Mouse (Mus musculus) heart, postnatal 36 days (tissue): ENCODE measurements around the gene Eea1. TPM values are rescaled to one million over a fixed set of nuclear protein-coding genes. Genes with fewer than 3 reads are reported as not detected.
"Not testable (repeated sequence)": the region's sequence is repeated elsewhere in the genome, so short reads cannot be mapped to it uniquely, and the experiment has no call there.

ENCODE experiments used
- DNase-seq, 2 experiments: peaks; one replicate each; pipeline ENCODE4 v3.0.0; 2021 to 2022
- intact Hi-C: fragments of 180-260 bp; cut with DNase I; formaldehyde crosslinking; loops from one replicate; pipeline ENCODE4 v1.15.1; 2025
- total RNA-seq, 2 experiments: library from RNA; stranded (reverse); gene quantifications; 2 replicates each; pipeline ENCODE4 v1.2.3; 2021

Gene Eea1
- 10 to 100 TPM; 31.4 to 36.0 TPM for total RNA-seq

DNA sequence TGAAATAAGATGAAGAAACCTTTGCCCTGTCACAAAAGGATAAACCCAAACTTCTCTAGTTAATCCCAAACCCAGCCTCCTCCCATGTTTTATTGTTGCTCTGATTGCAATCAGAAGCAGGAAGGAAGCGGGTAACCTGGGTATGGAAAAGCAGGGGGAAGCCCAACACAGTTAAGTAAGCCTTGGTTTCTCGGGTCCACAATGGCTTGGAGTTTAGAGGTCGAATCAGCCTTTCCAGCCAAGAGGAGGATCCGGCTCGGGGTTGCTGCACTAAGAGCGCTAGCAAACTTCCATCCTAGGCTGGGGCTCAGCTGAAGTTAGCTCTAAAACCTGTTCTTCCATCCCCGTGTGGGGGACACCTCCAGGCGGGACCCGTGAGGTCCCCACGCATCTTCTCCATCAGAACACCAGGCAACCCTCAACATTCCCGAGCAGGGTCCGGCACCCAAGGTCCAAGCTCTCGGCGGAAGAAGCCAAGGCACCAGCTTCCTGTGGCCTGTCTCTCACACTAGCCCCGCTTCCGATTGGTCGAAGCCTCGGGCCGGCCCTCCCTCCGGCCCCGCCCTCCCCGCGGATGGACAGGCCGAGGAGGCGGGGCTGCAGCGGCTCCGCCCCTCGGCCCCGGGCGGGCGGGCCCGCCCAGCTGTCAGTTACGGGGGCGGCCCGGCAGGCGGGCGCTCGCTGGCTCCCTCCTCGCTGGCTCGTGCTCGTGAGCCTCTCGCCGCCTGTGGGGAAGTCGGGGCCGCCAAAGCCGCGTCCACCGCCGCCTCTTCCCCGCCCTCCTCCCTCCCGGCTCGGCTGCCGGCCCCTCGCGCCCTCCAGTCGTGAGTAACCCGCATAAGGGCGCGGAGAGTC, at the start of gene Eea1:
Gene Eea1 (plus strand): TSS at position 605 of the 855 bp plus-strand sequence.
- intact Hi-C loops: loop anchor here (2.0 to 5.0 kb wide), 2 partner anchors 31 to 87 kb away; no protein-coding TSS in a partner anchor
- DNase-seq: peak; percentile 87 to 89

DNA sequence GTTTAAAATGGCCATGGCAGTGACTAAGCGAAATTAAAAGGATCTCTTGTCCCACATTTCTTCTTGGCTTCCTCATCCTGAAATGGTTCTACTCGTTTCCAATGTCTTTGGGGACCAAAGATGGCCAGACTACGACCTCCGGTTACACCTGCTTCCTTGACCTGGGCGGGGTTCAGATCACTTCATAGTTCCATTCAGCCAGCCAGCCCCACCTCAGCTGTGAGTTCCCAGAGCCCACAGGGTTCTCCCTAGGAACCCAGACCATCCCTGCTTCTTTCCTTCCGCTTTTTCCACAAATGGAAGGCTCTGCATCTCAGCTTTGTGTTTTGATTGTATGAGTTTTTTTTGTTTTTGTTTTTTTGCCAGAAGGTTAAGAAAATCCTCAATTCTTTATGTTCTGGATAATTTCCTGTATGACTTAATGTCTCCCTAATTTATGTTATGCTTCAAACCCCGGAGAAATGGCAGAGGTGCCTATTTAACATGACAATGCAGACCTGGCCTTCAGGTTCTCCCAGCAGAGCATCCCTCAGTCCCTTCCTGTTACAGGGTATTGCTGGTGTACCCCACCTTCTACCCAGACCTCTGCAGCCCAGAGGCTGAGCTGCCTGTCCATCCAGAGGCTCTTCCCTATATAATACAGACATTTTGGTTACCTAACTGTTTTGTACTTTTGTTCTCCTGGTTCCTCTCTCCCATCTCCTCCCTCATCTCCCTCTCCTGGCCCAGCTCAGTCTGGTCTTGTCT, 49.1 kb upstream of the Eea1 start:
- no peak for DNase-seq
- intact Hi-C loops: loop anchor here (10.0 kb wide), 2 partner anchors 807 to 897 kb away; no protein-coding TSS in a partner anchor

DNA sequence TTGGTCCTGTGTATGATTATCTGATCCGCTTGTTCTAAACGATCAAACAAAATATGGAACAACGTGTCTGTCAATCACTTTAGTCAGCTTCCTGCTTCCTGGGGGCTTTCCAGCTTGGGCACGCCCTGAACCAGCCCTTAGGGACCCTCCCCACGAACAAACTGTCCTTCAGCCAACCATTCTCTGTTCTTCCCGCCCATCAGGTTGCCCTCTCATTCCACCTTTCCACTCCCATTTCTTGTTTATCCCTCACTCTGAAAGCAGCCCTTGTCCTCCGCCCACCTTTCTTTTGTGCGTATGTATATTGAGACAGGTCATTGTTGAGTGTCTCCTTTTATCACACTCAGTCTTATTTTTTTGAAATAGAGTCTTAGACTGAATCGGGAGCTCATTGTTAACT, 48.3 kb upstream of the Eea1 start:
- intact Hi-C loops: loop anchor here (10.0 kb wide), 2 partner anchors 807 to 897 kb away; no protein-coding TSS in a partner anchor
- no peak for DNase-seq

DNA sequence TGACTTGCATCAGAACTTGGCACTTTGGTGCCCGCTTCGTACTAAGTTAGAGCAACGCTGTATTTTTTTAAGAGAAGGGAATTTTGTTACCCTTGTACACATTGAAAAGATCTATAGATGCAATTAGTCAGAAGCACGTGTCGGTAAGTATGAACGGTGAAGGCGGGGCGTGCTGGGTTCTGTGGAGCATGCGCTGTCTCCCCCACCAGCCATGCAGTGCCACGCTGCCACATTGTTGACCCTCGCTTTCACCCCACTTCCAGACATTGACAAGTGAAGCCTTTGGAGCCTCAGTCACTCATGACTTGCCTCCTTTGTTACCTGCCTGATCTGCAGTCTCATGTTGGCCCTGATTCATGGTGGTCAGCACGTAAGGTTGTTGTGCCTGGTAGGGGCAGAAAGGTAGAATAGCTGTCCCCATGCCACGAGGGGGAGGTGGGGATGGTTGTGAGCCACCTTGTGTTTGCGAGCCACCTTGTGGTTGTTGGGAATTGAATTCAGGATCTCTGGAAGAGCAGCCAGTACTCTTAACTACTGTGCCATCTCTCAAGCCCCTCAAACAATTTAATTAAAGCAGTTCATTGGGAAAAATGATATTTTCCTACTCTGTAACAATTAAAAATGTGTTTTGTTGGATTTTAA, 47.0 kb upstream of the Eea1 start:
- no peak for DNase-seq
- intact Hi-C loops: loop anchor here (10.0 kb wide), 2 partner anchors 809 to 899 kb away; no protein-coding TSS in a partner anchor

DNA sequence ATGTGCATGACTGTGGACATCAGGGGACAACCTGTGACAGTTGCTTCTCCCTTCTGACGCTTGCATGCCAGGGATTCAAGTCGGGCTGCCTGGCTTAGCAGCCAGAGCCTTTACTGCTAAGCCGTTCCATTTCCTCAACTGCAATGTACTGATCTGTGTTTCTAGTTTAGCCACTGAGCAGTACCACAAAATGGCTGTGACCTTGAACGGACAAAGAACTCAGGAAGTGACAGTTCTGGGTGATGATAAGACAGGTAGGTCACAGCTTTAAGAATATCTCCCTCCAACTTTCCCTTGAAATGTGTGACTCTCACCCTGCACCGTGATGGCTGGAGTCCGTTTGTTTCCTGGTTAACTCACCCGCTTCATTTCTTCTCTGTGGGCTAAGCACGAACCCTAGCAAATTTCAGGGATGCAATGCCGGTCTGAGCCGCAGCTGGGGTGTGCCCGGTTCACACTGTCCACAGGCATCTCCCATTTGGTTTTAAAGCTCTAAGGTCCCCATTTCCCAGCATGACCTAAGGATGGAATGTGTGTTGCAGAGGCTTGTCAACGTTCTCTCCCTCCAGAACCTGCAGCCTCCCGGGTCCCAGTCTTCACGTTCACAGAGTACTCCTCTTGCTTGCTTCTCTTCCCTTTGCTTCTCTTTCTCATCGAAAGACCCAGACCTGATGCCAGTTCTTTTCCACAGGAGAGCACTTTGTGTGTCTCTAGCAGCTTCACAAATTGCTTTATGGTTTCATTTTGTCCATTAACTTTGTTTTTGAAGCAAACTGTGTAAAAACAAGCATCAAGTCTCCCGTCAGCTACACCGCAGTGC, 46.2 kb upstream of the Eea1 start:
- peak; percentile 21 to 63 for DNase-seq
- intact Hi-C loops: loop anchor here (1.0 to 10.0 kb wide), 5 partner anchors 29 to 899 kb away; no protein-coding TSS in a partner anchor

DNA sequence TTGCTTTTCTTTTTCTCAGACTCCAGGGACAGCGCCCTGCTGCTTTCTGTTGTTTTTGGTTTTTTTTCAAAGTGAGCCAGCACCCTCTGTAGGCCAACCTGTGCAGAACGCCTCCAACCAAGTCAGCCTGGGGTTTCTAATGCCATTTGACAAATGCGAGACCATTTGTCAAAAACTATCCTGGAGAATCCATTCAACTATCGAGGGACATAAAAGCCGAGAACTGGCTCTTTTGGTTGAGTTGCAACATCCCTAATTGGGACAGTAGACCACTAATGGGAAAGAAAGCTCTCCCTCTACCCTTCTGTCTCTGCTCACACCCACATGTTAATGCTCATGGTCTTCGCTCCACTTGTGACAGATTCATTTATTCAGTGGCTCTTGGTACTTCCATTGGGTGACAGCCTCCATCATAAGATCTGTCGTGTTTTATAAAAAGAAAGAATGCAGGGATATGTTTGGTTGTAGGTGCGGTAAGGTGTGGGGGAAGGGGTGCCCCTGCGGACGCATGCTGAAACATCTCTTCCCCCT, 45.5 kb upstream of the Eea1 start:
- intact Hi-C loops: loop anchor here (1.0 to 10.0 kb wide), 6 partner anchors 30 to 900 kb away; partner anchors contain the start of gene Mrpl42
- DNase-seq: peak in 1 of 2 experiments; percentile 58

DNA sequence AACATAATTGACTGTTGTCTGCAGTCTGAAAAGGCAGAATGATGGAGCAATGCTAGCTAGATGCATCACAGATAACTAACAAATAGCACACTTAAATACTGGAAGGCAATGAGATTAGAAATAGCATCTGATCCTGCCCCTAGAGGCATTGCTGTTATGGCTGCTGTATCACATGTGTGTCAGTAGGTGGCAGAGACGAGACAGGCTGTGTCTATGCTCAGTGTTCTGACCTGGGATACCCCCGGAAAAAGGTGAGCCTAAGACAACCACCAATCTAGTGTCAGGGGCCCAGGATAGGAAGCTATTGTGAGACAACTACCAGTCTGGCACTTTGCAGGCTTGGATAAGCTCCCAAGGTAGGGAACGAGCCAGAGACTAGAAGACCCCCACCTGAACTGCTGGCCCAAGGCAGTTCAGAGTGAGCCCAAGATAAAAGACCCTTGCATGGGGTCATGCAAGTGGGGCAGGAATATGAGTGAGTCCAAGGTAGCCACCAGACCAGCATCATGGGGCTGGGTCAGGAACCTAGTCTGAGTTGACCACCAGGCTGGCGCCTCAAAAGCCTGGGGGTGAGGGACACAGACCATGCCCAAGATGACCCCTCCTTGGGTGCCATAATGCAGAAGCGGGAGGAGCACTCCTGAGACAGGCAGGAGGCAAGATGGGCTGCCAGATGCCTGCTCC, 41.8 kb upstream of the Eea1 start:
- peak; percentile 12 to 14 for DNase-seq
- intact Hi-C loops: loop anchor here (1.0 to 10.0 kb wide), 5 partner anchors 135 to 904 kb away; partner anchors contain the start of gene Mrpl42

DNA sequence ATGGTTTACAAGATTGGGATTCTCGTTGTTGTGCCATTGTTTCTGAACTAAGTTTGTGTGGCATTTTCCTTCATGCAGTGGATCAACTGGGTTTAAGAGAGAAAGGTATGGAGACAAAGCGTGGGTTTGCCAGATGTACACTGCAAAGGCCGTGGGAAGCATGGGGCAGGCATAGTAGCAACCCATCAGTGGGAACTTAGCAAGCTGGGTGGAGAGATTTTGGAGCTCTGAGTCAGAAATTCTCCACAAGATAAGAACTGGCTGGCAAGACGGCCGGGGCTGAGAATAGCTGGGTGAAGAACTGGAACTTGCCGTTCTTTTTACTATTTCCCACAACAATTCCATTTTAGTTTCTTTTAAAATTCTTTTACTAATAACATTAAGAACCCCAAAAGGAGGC, 35.8 kb upstream of the Eea1 start:
- DNase-seq: no peak
- intact Hi-C loops: no loop called here

DNA sequence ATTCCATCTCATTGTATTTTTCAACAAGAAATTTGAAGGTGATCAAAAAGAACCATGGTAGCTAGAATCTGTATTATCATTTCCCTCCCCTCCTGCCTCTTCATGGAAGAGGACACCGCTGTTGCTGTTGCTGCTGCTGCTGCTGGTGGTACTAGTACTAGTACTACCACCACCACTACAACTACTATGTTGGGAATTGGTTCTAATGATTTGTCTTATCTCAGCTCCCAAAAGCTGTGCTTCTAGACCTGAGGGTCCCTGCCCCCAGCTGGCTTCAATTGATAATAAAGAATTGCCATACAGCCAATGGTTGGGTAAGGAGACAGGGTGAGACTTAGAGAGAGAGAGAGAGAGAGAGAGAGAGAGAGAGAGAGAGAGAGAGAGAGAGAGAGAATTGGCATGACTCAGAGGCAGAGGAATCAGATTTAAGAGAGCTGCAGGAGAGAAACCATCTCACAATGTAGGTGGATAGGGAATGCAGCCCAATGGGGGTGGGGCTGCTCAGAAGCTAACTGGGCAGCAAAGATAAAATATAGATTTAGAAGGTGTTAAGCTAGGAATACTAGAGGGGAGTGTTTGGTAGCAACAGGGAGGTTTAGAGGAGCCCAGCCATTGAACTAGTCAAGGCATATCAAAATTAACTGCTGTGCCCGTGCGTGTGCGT, 31.1 kb upstream of the Eea1 start:
- intact Hi-C loops: no loop called here
- DNase-seq: no peak

DNA sequence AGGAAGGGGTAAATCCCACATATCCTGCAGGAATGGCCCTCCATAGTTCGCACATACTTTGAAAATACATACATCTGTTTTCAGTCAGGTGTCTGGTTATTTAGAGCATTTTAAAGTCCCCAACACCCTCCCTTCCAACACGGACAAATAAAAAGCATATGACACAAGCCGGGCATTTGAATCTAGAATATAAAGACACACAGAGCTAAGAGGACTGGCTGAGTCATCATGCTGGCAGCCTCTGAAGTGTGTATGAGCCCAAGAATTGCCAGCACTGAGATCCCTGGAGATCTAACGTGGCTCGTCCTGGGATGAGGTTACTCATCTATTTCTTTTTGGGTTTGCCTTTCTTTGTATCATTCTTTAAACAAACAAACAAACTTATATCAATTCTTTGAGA, 29.4 kb upstream of the Eea1 start:
- intact Hi-C loops: no loop called here
- no peak for DNase-seq

DNA sequence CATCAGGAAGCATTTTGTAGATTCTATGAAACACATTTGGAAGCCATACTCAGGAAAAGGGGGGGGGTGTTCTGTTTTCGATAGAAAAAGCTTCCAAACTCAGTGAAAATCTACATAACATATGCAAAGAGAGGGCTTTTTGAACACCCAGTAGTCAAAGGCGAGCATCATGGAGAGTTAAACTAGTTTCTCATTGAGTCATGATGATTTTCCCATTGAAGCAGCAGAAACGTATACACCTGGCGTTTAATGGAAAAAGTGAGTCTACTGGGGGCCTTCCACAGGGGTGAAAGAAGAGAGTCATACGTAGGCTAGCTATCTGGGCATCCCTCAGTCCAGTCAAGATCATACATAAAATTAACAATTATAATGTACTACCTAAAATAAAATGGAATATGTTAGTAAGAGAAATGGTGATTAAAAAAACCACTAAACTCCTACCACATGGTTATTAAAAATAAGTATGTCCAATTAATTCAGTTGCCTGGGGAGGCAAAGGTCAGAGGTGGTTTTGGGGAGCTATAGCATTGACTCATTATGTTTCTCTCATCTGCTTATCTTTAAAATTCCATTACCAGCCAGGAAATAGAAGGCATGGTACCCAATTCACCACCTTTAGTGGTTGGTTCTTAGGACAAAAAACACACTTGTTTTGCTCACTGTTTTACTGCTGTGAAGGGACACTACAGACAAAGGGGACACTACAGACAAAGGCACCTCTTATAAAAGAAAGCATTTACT, 25.8 kb upstream of the Eea1 start:
- intact Hi-C loops: no loop called here
- DNase-seq: no peak

DNA sequence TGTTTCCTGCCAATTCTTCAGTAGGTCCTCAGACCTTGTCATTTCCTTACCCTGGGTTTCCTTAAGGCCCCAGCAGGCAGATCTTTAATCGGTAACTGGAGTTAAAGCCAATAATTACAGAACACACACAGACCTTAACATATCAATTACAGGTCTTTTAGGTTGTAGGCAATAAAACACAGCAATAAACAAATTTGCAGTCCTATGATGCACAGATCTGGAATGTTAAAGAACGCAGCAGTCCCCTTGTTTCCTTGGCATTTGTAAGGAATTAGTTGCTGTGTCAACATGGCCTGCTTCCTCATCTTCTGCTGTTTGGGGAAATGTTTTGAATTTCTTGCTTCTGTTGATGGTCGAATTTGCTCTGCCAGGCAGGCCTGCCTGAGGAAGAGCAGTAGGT, 21.7 kb upstream of the Eea1 start:
- no peak for DNase-seq
- intact Hi-C loops: no loop called here

DNA sequence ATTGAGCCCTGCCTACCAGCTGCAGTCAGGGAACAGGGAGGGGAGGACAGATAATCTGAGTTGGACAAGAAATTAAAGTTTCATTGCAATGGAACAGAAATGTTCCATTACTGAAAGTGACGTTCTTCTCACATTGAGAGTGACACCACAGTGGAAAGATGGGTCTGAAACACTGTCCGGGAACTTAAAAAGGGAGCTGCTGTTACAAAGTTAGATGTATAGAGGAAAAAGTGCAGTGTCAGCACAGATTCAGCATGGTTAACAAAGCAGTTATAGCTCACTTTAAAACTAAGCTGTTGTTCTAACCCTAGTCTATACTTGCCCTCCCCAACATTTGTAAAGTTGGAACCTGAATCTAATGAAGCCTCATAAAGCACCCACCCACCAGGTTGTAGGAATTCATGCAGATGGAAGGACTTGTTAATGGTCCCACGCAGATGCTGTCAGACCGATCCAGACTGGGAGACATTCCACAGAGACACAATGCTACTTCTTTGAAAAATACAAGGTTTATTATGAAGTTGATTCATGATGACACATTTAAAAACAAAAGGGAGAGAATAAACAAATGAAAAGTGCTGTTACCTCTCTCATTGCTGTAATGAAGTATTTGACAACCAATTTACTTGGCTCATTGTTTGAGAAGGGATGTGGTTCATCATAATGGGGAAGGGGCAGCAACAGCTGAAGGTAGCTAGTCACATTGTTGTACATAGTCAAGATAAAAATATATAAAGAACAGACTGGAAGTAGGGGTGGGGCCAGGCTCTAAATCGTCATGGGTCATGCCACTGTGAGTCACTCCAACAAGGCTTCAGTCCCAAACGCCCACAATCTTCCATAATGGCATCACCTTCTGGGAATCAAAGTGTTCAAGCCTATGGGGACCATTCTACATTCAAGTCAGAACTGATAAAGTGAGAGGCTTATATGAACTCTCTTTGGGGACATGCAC, 16.9 kb upstream of the Eea1 start:
- DNase-seq: no peak
- intact Hi-C loops: no loop called here

DNA sequence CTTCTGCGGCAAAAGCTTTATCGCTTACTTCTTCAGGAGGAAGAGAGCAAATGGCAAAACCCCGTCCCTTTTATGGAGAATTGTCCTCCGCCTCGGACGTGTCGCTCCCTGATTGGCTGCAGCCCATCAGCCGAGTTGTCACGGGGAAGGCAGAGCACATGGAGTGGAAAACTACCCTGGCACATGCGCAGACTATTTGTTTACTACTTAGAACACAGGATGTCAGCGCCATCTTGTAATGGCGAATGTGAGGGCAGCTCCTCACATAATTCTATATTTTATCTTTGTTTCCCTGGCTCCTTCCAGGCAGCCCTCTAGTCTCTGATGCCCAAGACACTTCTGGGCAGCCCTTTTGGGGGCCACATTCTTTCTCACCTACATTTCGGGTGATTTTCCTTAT, 6.8 kb upstream of the Eea1 start:
- DNase-seq, intact Hi-C loops: not testable (repeated sequence)

DNA sequence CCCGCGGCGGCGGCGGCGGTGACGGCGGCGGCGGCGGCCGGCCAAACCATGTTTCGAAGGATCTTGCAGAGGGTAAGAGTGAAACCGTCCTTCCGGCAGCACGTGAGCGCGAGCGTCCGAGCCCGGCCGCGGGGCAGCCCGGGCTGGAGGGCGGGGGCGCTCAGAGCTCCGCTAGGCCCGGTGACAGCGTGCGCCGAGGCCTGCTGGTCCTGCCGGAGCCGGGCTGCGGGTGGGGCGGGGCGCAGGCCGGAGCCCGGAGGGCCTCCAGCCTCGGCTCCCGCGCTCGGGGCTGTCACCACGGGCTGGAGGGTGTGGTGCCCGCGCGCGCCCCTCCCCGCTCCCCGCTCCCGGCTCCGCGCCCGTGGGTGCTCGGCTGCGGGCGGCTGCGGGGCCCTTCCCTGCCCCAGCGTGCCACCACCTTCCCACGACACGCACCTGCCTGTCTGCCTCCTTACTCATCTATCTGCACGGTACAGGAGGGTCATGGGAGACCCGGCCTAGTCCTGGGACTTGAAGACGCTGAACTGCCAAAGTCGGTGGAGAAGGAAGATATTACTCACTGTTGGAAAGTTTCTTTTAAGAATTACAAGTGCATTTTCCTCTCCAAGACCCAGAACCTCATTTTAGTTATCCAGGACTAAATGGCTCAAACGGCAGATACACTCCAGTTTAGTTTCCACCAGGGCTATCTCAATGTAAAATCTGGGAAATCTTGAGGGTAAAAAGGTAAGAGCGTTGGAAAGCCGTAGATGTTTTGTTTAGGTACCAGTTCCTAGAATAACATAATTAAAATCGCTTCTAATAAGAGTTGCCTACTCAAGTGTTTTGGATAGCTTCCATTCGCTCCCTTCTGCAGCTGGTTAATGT, 684 bp downstream of the Eea1 start:
- intact Hi-C loops: loop anchor here (2.0 to 5.0 kb wide), 2 partner anchors 30 to 86 kb away; no protein-coding TSS in a partner anchor
- no peak for DNase-seq
